Mouse (Mus musculus): Measurements from ENCODE around the gene Cfap221. TPM values are rescaled to one million over a fixed set of nuclear protein-coding genes. Genes with fewer than 3 reads are reported as not detected.

Gene Cfap221
- total and polyA plus RNA-seq, 2 experiments from 2014 or later = 0.25 TPM; not detected in 1

DNA sequence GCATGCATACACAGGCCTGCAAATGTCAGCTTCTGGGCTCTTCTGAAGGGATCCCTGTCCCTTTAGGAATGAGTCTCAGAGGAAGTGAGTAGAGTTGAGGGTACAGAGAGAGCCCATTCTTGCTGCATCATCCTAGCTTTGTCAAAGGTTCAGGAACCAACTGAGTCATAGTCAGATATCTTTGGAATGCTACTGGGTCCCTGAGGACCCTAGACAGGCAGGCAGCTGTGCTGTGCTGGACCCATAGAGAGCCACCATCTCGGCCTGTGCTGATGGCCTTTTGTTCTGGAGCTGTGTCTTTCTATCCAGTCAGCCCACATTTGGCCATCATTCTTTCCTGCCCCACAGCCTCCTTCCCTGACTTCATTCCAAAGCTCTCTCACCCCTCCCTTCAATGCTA is 37.8 kb upstream of the Cfap221 start:
- Histone ChIP-seq H3K9me3 (ENCODE audit: low read length) (no peaks in the 10 kb centered on the region), H3K27me3 (ENCODE audit: insufficient read depth, low read length) (no peaks in the 10 kb centered on the region), H3K9ac (replicated peaks; ENCODE audit: low read length) (no peak overlapping the region), H3K4me1 (ENCODE audit: insufficient read depth, low read length) (no peaks in the 10 kb centered on the region), H3K27ac (no peak overlapping the region), H3K36me3 (ENCODE audit: insufficient read depth, low read length) (no peaks in the 10 kb centered on the region), H3K4me2 (ENCODE audit: low read depth, low read length) (no peak overlapping the region), H3K4me3 (ENCODE audit: low read length) (no peak overlapping the region)
- TF ChIP-seq CTCF (IDR thresholded peaks at IDR 0.05; ENCODE audit: low read depth) = no peak
- no peak for ATAC-seq
- WGBS = 45% methylated on average over 1 of the region's 1 CpGs
- DNase-seq (ENCODE audit: low spot score) = no peak

DNA sequence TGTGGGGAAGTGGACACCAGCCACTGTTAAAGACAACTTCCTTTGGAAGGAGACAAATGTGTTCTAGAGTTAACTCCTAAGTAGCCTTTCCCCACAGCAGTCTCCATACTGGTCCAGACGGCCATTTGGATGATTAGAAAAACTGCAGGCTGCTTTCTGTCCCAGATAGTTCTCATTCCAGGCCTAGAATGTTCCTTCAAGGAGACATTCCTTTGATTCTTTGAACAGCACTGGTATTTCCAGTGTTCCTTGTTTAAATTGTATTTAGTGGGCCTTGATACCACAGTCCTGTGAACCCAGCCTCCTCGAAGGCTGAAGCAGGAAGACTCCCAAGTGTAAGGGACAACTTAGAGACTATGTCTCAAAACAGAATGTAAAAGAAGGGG is 36.4 kb upstream of the Cfap221 start:
- ATAC-seq (no peak), DNase-seq (ENCODE audit: low spot score) (no peak)
- Histone ChIP-seq H3K9me3 (ENCODE audit: low read length) (no peaks in the 10 kb centered on the region), H3K4me1 (ENCODE audit: insufficient read depth, low read length) (no peaks in the 10 kb centered on the region), H3K27me3 (ENCODE audit: insufficient read depth, low read length) (no peaks in the 10 kb centered on the region), H3K9ac (replicated peaks; ENCODE audit: low read length) (no peak overlapping the region), H3K36me3 (ENCODE audit: insufficient read depth, low read length) (no peaks in the 10 kb centered on the region), H3K4me2 (ENCODE audit: low read depth, low read length) (no peak overlapping the region), H3K27ac (no peak overlapping the region), H3K4me3 (ENCODE audit: low read length) (no peak overlapping the region)
- TF ChIP-seq CTCF (IDR thresholded peaks at IDR 0.05; ENCODE audit: low read depth) = no peak
- 79% methylated on average over 2 of the region's 2 CpGs for WGBS

DNA sequence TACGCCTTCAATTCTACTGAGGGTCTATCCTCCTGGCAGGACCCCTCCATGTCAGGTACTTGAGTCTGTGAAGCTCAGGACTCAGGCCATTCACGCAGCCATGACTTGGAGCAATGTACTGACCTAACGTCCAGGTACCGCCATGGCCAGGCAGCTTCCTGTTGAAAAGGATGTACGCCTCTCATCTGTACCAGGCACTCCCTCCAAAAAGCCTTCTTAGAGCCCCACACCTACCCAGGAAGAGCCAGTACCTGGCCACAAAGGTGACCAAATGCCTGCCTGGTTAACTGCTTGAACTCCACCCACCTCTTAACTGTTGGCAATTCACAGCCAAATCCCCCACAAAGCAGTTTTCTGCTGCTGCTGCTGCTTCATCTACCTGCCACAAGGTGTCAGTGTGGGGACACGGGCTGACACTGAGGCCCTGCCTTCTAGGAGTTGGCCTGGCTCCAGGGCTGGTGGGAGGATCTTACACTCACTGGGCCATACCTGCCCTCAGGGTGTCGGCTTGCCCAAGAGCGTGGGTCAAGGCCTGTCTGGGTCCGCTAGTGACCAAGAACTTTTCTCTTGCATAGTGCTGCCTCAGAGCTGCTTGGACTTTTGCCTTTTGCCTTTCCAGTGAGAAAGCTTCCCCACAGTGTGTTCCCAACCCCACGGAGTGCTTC is 35.9 kb upstream of the Cfap221 start:
- peak; percentile 97 for TF ChIP-seq CTCF (IDR thresholded peaks at IDR 0.05; ENCODE audit: low read depth)
- H3K4me2 ChIP-seq (ENCODE audit: low read depth, low read length) = no peak overlapping the region
- 44% methylated on average over 10 of the region's 10 CpGs for WGBS
- H3K36me3 ChIP-seq (ENCODE audit: insufficient read depth, low read length) = no peaks in the 10 kb centered on the region
- ATAC-seq (peak; percentile 71), DNase-seq (ENCODE audit: low spot score) (peak; percentile 89)
- H3K9ac ChIP-seq (replicated peaks; ENCODE audit: low read length) = no peak overlapping the region
- H3K27me3 ChIP-seq (ENCODE audit: insufficient read depth, low read length) = no peaks in the 10 kb centered on the region
- H3K9me3 ChIP-seq (ENCODE audit: low read length) = no peaks in the 10 kb centered on the region
- no peak overlapping the region for H3K27ac ChIP-seq
- H3K4me1 ChIP-seq (ENCODE audit: insufficient read depth, low read length) = no peaks in the 10 kb centered on the region
- no peak overlapping the region for H3K4me3 ChIP-seq (ENCODE audit: low read length)

DNA sequence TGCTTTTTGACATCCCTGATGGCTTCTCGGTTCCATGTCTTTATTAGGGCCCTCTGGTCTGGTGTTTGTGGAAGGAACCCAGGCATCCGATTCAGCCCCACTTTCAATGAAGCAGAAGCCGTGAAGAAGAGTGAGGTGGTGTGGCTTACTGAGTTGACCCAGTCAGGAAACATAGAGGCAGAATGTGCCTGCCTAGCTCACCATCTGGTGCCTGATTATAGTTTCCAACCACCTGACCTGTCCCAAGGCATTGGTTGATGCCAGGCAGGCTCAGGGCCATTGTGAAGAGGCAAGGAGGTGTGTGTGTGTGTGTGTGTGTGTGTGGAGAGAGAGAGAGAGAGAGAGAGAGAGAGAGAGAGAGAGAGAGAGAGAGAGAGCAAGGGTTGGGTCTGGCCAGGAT is 33.4 kb upstream of the Cfap221 start:
- peak; percentile 28; the same call in 1 of the 2 replicates for ATAC-seq
- H3K4me1 ChIP-seq (ENCODE audit: insufficient read depth, low read length) = no peaks in the 10 kb centered on the region
- peak; percentile 19 for DNase-seq (ENCODE audit: low spot score)
- no peak overlapping the region for H3K27ac ChIP-seq
- H3K27me3 ChIP-seq (ENCODE audit: insufficient read depth, low read length) = no peaks in the 10 kb centered on the region
- no peaks in the 10 kb centered on the region for H3K9me3 ChIP-seq (ENCODE audit: low read length)
- no peak overlapping the region for H3K4me2 ChIP-seq (ENCODE audit: low read depth, low read length)
- WGBS = 72% methylated on average over 3 of the region's 3 CpGs
- no peak overlapping the region for H3K9ac ChIP-seq (replicated peaks; ENCODE audit: low read length)
- H3K4me3 ChIP-seq (ENCODE audit: low read length) = no peak overlapping the region
- TF ChIP-seq CTCF (IDR thresholded peaks at IDR 0.05; ENCODE audit: low read depth) = no peak
- no peaks in the 10 kb centered on the region for H3K36me3 ChIP-seq (ENCODE audit: insufficient read depth, low read length)

DNA sequence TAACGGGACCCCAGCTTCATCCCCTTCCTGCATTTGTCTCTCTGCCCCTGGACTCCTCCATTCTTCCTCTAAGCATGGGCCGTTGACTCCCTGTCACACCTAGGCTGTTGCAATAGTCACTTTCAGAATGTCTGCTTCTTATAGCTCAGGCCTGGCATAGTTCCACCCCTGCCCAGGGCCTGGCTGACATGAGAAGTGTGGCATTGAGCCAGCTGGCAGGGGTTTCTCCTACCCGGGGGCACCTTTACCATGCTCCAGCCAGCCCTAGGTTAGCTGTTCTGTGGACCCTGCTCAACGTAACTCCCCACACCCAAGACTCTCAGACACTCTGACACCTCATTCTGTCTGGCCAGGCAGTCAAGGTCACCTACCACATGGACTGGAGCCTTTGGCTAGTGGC is 30.7 kb upstream of the Cfap221 start:
- H3K9ac ChIP-seq (replicated peaks; ENCODE audit: low read length) = no peak overlapping the region
- DNase-seq (ENCODE audit: low spot score) (peak; percentile 37), ATAC-seq (peak; percentile 34; the same call in 1 of the 2 replicates)
- no peaks in the 10 kb centered on the region for H3K4me1 ChIP-seq (ENCODE audit: insufficient read depth, low read length)
- H3K36me3 ChIP-seq (ENCODE audit: insufficient read depth, low read length) = no peaks in the 10 kb centered on the region
- TF ChIP-seq CTCF (IDR thresholded peaks at IDR 0.05; ENCODE audit: low read depth) = no peak
- no peaks in the 10 kb centered on the region for H3K27me3 ChIP-seq (ENCODE audit: insufficient read depth, low read length)
- WGBS = 41% methylated on average over 4 of the region's 4 CpGs
- H3K27ac ChIP-seq = no peak overlapping the region
- no peaks in the 10 kb centered on the region for H3K9me3 ChIP-seq (ENCODE audit: low read length)
- no peak overlapping the region for H3K4me2 ChIP-seq (ENCODE audit: low read depth, low read length)
- no peak overlapping the region for H3K4me3 ChIP-seq (ENCODE audit: low read length)

DNA sequence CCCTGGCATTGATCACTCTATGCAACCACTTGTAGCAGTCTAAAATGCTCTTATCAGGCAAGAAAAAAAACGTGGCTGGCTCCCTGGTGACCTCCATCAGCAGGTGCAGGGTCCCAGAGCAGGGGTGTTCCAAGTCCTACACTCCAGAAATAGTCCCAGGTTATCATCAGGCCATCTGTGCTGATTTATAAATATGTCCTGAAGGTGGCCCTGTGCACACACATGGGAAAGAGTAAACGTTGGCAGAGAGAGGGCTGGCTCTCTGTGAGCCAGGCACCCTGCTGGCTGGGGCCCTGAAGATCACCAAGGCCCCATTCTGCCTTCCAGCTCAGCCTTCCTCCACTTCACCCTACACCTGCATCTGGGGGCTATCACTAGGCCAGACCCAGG is 28.0 kb upstream of the Cfap221 start:
- Histone ChIP-seq H3K9ac (replicated peaks; ENCODE audit: low read length) (no peak overlapping the region), H3K4me1 (ENCODE audit: insufficient read depth, low read length) (no peaks in the 10 kb centered on the region), H3K36me3 (ENCODE audit: insufficient read depth, low read length) (no peaks in the 10 kb centered on the region), H3K27me3 (ENCODE audit: insufficient read depth, low read length) (no peaks in the 10 kb centered on the region), H3K4me2 (ENCODE audit: low read depth, low read length) (no peak overlapping the region), H3K4me3 (ENCODE audit: low read length) (no peak overlapping the region), H3K27ac (no peak overlapping the region), H3K9me3 (ENCODE audit: low read length) (no peaks in the 10 kb centered on the region)
- TF ChIP-seq CTCF (IDR thresholded peaks at IDR 0.05; ENCODE audit: low read depth) = no peak
- DNase-seq (ENCODE audit: low spot score) = no peak
- no peak for ATAC-seq
- WGBS = 32% methylated on average over 2 of the region's 2 CpGs

DNA sequence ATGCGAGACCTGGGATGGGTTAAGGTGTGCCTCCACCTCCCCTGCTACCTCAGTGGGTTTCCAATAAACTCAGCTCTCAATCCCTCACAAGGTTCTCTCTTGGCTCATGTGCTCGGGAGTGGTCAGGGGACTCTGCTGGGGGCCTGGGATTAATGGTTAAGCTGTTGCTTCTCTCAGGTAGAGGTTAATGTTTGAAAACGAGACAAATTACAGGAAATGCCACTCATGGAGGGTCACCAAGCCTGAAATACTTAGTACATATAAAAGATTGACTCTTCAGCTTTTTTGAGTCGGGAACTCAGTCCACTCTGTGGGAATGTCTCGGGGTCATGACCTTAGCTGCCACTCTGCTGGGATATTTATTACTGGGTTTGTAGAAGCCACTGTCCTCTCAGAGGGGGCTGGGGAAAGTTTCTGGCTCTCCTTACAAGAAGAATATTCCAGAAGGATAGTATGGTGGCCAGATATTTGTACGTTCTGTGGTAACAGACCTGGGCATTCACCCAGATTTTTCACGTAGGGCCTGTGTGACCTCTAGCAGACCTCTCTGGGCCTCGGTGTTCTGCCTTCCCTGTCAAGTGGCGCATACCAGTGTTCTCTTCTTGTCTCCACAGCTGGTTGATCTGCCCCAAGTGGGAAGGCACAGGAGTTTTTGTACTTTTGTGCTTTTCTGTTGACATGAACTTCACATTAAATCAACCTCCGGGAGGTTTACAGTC is 27.5 kb upstream of the Cfap221 start:
- Histone ChIP-seq H3K27ac (no peak overlapping the region), H3K4me1 (ENCODE audit: insufficient read depth, low read length) (no peaks in the 10 kb centered on the region), H3K9ac (replicated peaks; ENCODE audit: low read length) (no peak overlapping the region), H3K27me3 (ENCODE audit: insufficient read depth, low read length) (no peaks in the 10 kb centered on the region), H3K36me3 (ENCODE audit: insufficient read depth, low read length) (no peaks in the 10 kb centered on the region), H3K9me3 (ENCODE audit: low read length) (no peaks in the 10 kb centered on the region), H3K4me3 (ENCODE audit: low read length) (no peak overlapping the region), H3K4me2 (ENCODE audit: low read depth, low read length) (no peak overlapping the region)
- ATAC-seq (no peak), DNase-seq (ENCODE audit: low spot score) (no peak)
- WGBS = 65% methylated on average over 10 of the region's 10 CpGs
- TF ChIP-seq CTCF (IDR thresholded peaks at IDR 0.05; ENCODE audit: low read depth) = no peak

Measured in hindbrain, postnatal 0 days (tissue).